Mouse (Mus musculus) monocyte, adult 2 months (primary cell): ENCODE results near the gene Cxcl12.
A peak's percentile ranks its signal among the peaks of the same experiment; 100 is the strongest.

Experiments
- DNase-seq, 2 experiments: peaks; one replicate each; pipeline ENCODE4 v3.0.0; 2022; ENCODE audit warnings: low spot score in 2 of 2, low read depth in 1 of 2

Gene Cxcl12

GRCm38 (mm10) chr6:117168321-117169011 is at the start of gene Cxcl12:
Gene Cxcl12 (plus strand): TSS chr6:117168535.
- DNase-seq, result no peak

- no peak for DNase-seq
These were observed 46.3 kb upstream of the Cxcl12 start for GRCm38 (mm10) chr6:117122074-117122473.

GRCm38 (mm10) chr6:117126356-117126755 is 42.0 kb upstream of the Cxcl12 start:
- DNase-seq, result no peak

GRCm38 (mm10) chr6:117129443-117129842 is 38.9 kb upstream of the Cxcl12 start:
- no peak for DNase-seq

GRCm38 (mm10) chr6:117130680-117131111 is 37.6 kb upstream of the Cxcl12 start:
- no peak for DNase-seq

- no peak for DNase-seq
These were observed 33.8 kb upstream of the Cxcl12 start for GRCm38 (mm10) chr6:117134526-117134925.

GRCm38 (mm10) chr6:117137735-117138134 is 30.6 kb upstream of the Cxcl12 start:
- no peak for DNase-seq

- DNase-seq, result no peak
These were observed 27.4 kb upstream of the Cxcl12 start for GRCm38 (mm10) chr6:117140907-117141306.

GRCm38 (mm10) chr6:117146951-117147350 is 21.4 kb upstream of the Cxcl12 start:
- no peak for DNase-seq

- no peak for DNase-seq
These were observed 16.7 kb upstream of the Cxcl12 start for GRCm38 (mm10) chr6:117151484-117152149.

- no peak for DNase-seq
These were observed 15.3 kb upstream of the Cxcl12 start for GRCm38 (mm10) chr6:117153046-117153445.

GRCm38 (mm10) chr6:117156846-117157245 is 11.5 kb upstream of the Cxcl12 start:
- DNase-seq, result no peak

GRCm38 (mm10) chr6:117159710-117160690 is 8.3 kb upstream of the Cxcl12 start:
- no peak for DNase-seq

- no peak for DNase-seq
These were observed 4.8 kb upstream of the Cxcl12 start for GRCm38 (mm10) chr6:117163486-117163885.

- peak in 1 of 2 experiments; percentile 13 for DNase-seq
These were observed 1.5 kb upstream of the Cxcl12 start for GRCm38 (mm10) chr6:117166581-117167425.

GRCm38 (mm10) chr6:117167426-117167730 is 957 bp upstream of the Cxcl12 start:
- DNase-seq, result no peak

GRCm38 (mm10) chr6:117169051-117169909 is 945 bp downstream of the Cxcl12 start:
- no peak for DNase-seq

- no peak for DNase-seq
These were observed 1.8 kb downstream of the Cxcl12 start for GRCm38 (mm10) chr6:117169910-117170747.

- DNase-seq, result no peak
These were observed 4.0 kb downstream of the Cxcl12 start for GRCm38 (mm10) chr6:117172358-117172757.
